Mouse (Mus musculus) kidney, postnatal 36 days (tissue): ENCODE data around the gene Amh.

Experiments used
- DNase-seq, 2 experiments: peaks; one replicate each; pipeline ENCODE4 v3.0.0; 2021 to 2022; ENCODE audit warnings: mixed read lengths in 2 of 2

Amh gene

DNA sequence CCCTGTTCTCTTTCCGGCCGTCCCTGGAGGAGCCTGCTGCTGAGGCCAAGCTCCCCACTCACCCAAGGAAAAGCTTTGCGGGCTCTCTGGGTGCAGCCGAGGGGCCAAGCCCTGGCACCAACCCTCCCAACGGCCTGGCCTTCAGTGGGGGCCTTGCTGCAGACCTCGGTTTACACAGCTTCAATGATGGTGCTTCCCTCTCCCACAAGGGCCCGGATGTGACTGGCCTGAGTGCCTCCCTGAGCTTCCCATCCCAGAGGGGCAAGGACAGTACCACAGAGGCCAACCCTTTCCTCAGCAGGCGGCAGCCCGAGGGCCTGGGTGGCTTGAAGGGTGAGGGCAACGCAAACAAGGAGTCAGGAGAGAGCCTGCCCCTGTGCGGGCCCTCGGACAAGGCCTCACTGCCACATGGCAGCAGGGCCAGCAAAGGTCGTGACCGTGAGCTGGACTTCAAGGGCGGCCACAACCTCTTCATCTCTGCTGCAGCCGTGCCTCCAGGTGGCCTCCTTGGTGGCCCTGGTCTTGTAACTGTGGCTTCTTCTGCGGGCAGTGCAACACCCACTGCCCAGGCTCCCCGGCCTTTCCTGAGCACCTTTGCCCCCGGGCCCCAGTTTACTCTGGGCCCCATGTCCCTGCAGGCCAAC lies 14.2 kb upstream of the Amh start:
- no peak for DNase-seq

DNA sequence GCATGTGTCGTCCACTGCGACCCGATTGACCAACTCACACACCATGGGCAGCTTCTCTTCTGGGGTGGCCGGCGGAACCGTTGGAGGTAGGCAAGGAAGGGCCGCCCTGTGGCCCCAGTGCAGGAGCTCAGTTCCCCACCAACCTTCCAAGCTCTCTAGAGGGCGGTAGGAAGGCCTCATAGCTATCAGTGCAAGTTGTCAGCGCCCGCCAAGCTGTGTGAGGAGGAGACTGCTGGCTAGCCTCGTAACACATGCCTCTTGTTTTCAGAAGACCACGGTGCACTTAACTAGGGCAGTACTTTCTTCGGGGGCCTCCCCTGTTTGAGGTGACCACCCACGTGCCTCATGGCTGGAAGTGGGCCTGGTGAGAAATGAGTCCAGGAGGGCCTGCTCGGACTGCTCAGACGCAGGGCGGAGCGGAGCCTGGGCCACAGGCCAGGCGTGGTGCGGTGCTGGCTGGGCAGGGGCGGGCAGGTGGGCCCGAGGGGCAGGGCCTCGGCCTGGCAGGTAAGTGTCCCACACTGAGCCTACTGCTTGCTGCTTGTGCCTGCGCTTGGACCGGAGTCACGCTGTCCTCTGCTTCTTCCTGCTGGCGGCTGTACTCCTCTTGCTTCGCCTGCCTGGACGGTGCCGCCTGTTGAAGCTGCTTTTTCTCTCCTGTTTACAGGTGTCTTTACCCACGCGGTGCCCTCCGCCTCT lies 13.4 kb upstream of the Amh start:
- DNase-seq = no peak

DNA sequence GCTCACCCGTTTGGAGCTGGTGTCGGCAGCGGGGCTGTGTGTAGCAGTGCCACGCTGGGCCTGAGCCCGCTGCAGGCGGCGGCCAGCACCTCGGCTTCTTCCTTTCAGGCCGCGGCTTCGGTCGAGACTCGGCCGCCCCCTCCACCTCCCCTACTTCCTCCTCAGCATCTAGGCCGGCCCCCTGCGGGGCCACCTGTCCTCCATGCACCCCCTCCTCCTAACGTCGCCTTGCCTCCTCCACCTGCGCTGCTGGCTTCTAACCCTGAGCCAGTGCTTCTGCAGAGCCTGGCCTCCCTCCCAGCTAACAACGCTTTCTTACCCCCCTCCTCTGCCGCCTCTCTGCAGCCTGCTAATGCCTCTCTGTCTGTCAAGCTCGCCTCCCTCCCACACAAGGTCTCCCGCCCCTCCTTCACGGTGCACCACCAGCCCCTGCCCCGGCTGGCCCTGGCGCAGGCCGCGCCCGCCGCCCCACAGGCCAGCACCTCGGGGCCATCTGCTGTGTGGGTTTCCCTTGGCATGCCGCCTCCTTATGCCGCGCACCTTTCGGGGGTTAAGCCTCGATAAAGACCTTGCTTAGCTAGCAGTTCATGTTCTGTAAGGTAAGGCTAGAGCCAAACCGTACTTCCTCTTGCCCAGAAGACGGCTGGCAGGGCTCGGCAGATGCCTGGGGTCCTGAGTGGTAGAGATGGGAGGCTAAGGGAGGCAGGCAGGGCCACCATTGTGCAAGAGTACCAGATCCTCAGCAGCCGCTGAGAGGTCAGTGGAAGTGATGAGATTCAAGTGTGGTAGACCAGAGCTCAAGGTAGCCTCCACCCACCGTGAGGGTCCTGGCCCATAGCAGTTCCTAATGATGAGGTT lies 12.6 kb upstream of the Amh start:
- DNase-seq = no peak

DNA sequence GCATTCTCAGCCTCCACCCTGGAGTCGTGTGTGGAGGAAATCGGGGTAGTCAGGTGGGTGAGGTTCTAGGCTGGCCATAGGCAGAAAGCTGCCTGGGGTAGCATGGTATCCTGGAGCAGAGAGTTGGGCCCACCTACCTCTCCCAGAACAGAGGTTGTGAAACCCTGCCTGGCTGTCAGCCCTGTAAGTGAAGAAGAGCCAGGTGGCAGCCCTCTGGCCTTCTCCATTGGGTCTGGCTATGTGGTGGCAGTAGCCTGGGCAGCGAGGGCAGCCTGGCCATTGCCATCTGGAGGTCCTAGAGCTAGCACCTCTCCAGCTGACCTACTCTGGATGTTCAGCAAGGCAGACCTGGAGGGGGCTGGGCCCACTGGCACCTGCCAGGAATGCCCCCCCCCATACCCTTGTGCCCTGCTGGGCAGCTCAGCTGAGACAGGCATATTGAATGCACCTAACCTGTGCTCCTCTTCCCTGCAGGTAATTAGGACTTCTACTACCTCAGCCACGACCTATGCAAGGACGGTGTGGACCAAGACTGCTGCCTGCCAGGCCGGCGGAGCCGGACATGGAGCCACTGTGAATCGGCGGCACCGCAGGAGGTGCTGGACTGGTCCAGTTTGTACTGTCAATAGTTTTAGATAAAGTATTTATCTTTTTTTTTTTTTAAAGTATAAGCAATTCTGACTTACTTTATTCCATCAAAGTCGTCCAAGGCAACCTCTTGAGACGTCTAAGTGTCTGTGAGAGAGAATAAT lies 11.8 kb upstream of the Amh start:
- no peak for DNase-seq

DNA sequence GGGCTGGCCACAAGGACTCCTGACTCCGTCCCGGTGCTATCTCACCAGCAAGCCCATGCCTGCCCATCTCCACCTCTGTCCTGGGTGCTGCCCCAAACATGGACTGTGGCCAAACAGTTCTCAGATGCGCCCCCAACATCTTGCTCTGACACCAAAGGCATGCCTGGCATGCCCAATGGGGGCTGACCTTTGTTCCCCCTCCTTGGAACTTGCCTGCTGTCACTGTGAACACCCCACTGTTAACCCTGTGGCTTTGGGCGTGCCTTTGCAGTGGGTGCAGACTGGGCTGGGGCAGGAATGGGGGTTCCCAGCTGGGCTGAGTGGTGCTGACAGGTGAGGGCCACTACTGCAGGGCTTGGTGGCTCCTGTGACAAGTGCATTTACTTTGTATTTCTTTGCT lies 11.2 kb upstream of the Amh start:
- DNase-seq = peak in 1 of 2 experiments; percentile 23

DNA sequence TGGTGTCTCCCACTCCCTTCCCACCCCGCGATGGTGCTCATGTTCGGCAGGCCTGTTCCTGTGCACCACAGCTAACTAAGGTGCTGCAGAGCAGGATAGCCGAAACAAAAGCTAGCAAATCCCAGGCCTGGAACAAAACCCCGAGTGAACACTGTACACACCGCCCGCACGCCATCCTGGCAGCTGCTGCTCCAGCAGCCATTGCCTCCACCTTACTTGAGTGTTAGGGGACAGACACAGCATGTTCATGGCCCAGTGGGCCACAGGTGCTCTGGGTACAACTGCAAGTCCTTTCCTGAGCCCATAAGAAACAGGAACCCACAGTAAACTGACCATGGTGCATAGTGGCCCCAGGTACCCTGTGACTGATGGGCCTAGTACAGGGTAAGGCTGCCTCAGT lies 10.3 kb upstream of the Amh start:
- no peak for DNase-seq

DNA sequence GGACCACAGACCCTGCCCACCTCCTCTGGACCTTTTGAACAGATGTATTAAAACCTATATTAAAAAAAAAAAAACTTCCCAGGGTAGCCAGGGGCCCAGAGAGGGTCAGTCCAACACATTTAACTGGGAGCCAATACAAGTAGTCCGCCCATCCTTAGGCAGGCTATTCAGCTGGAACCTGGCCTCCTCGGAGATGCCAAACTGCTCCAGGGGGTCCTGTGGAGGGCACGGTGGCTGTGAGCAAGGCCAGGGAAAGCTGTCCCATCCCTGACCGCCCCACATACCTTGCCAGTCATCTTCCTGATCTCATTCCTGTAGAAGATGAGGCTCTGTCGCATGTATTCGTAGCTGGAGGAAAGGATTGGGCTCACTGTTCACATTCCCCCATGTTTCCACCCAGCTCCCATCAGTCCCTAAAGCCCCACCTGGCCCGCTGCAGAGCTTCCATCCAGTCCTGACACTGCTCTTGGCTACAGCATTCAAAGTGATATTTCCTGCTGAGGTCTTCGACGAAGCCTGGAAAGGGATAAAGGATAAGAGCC lies 8.7 kb upstream of the Amh start:
- no peak for DNase-seq

DNA sequence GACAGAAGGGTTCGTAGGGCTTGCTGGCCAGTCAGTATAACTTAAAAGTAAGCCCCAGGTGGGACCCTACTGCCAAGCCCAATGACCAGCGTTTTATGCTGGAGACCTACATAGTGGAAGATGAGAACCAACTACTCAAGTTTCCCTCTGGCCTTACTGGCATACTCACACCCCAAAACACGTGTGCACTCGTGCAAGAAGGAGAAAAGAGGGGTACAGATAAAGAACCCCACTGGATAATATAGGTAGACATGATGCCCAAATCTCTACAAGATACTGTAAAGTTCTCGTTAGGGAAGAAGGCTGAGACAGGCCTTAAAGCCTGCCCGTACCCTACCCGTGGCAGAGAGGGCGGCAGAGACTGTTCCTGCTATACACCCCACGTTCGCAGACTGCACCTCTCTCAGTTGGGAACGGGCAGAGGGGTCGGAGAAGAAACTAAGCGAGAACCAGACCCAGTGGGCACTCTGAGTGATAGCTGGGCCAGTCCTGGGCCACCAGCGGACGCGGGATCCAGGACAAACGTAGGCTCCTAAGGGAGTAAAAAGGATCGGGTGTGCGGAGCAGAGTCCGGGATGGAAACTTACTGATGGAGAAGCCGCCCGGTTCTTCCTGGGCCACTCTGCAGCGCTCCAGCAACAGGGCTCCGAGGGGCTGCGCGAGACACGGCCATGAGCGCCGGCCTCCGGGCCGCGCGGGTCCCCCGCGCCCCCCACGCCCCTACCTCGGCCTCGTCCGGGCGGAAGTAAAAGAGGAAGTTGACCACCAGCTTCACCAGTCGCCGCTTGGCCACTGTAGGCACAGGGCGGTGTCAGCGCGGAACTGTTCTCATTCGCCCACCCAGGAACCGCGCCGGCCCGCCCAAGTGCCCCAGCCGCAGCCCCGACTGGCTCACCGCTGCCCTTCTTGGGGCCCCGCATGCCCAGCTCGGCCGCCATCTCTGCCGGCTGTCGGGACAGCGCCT lies 7.6 kb upstream of the Amh start:
- peak in 1 of 2 experiments; percentile 77 for DNase-seq

DNA sequence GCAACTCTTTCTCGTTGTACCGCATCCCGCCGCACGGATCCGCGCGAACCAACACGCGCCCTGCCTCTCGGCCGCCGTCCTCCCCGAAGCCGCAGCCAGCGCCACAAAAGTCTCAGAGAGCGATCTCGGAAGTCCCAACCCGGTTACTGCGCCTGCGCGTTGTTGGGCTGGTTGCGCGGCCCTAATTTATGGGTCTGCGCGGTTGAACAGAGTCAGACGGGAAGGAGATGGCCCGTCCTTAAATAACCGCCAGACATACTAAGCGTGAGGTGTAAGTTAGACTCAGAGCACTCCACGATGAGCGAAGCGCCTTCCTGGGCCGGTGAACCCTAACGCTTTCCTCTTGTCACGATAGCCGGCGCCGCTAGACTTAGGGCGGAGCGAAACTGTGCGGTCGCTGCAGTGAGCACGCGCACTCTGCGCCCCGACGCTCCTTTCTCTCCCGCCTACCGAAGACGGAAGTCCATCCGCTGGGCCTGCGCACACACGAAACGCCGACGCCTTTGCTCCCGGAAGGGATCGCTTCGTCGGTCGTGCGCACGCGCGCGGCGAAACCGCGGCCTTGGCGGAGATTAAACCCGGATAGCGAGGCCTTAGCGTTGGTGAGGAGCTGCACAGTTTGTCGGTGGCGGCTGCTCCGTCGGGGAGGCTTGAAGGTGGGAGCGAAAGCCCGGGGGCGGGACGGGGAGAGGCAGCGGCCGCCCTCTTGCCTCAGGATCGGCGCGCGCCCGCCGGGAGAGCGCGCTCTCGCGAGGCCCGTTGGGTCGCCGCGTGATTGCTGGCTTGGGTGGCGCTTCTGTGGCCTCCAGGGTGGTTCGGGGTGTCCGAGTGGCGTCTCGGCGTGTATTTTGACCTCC lies 6.7 kb upstream of the Amh start, which contains the start of the genes Sf3a2 and Plekhj1:
Gene Sf3a2, plus strand, starts transcription at position 49 of the 857 bp plus-strand sequence.
Gene Plekhj1, minus strand, starts transcription at position 477 of the 857 bp plus-strand sequence.
- DNase-seq = peak; percentile 97

DNA sequence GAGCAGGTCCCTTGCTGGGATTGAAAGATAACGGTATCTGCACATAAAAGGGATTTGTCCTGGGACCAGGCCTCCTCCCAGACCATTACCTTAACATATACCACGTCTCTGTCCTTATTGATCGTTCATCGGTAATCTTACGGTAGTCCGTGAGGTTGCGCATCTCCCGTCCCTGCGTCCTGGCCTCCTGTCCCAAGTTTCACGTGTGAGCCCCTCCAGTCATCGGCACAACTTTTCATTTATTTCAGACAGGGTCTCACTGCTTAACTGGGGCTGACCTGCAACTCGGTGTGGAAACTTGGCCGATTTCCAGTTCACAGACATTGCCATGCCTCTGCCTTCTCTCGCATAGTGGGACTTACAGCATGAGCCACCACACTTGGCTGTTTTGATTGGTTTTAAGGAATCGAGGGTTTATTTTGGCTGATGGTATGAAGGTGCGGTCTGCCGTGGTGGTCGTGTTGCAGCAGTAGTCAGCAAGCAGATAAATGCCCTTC lies 5.9 kb upstream of the Amh start:
- DNase-seq = no peak

DNA sequence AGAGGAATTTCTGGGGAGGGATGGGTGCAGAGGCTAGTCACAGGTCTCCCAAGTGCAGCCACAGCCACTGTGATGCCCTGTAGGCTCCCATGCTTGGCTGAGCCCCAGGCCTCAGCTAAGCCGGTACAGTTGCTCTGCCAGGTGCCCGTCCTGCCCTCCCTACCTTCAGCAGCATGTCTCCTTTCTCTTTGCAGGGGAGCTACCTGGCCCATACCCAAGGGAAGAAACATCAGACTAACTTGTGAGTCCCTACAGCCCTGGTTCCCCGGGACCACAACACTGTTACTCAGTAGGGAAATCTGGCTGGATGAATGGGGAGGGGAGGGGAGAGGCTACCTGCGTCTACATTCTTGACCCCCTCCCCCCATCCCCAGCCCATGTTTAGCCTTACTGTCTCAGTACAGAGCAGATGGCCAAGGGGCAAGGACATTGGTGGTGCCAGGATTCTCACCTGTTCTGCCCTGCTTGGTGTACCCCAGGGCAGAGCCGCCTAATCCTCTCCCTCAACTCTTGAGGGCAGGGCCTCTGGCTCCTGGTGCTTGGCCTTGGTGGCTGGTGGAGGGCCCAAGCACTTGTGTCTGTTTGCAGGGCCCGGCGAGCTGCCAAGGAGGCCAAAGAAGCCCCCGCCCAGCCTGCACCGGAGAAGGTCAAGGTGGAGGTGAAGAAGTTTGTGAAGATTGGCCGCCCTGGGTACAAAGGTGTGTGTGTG lies 2.7 kb upstream of the Amh start:
- DNase-seq = no peak

DNA sequence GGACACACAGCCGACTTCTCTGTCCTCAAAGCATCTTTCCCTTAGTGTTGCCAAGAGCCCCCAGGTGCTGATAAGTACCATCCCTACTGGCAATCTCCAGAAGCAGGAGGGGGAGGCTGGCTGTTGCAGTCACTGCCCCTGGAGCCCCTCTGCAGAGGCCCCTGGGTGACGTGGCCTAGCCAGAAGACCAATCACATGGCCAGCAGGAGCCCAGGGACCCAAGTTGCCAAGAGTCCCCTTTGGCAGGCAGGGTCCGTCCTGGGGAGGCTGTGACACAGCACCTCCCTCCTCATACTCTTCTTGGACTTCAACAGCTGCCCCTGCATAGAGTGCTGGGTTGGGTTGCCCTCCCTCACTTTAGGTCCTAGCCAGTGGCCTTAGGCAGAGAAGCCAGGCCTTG lies 2.0 kb upstream of the Amh start:
- no peak for DNase-seq

DNA sequence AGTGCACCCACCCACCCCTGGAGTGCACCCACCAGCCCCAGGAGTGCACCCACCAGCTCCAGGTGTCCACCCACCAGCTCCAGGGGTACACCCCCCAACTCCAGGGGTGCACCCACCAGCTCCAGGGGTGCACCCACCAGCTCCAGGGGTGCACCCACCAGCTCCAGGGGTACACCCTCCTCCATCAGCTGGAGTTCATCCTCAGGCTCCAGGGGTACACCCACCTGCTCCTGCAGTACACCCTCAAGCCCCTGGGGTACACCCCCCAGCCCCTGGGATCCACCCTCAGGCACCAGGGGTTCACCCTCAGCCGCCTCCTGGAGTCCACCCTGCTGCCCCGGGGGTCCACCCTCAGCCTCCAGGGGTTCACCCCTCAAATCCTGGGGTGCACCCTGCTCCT lies 703 bp upstream of the Amh start:
- DNase-seq = no peak

DNA sequence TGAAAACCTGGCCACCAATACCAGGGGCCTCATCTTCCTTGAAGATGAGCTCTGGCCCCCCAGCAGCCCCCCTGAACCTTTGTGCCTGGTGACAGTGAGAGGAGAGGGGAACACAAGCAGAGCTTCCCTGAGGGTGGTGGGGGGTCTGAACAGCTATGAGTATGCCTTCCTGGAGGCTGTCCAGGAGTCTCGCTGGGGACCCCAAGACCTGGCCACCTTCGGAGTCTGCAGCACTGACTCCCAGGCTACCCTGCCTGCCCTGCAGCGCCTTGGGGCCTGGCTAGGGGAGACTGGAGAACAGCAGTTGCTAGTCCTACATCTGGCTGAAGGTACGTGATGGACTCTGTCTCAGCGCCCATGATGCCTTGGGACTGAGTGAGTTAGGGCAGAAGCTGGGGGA lies 279 bp downstream of the Amh start:
- no peak for DNase-seq

DNA sequence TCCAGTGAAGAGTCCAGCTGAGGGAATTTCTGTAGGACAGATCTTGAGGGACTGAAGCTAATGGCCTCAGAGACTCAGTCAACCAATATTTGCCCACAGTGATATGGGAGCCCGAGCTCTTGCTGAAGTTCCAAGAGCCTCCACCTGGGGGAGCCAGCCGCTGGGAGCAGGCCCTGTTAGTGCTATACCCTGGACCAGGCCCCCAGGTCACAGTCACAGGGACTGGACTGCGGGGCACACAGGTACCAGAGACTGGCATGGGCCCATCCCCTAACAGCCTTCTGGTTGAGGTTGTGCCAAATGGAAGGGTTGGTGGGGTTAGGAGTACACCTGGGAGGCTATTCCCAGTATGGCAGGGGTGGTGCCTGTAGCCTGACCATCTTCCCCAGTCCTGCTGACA lies 882 bp downstream of the Amh start:
- DNase-seq = peak; percentile 55 to 91

DNA sequence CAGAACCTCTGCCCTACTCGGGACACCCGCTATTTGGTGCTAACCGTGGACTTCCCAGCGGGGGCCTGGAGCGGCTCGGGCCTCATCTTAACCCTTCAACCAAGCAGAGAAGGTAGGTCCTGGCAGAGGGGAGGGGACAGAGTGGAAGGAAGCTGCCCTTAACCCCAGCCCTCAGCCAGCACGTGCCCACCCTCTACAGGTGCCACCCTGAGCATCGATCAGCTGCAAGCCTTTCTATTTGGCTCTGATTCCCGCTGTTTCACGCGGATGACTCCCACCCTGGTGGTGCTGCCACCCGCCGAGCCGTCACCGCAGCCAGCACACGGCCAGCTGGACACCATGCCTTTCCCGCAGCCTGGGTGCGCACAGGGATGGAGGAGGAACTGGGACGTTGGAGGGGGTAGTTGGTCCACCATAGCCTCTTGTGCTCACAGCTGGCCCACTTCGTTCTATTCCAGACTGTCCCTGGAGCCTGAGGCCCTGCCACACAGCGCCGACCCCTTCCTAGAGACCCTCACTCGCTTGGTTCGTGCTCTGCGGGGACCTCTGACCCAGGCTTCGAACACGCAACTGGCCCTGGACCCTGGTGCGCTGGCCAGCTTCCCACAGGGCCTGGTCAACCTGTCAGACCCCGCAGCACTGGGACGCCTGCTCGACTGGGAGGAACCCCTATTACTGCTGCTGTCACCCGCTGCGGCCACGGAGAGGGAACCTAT lies 1.5 kb downstream of the Amh start:
- DNase-seq = no peak

DNA sequence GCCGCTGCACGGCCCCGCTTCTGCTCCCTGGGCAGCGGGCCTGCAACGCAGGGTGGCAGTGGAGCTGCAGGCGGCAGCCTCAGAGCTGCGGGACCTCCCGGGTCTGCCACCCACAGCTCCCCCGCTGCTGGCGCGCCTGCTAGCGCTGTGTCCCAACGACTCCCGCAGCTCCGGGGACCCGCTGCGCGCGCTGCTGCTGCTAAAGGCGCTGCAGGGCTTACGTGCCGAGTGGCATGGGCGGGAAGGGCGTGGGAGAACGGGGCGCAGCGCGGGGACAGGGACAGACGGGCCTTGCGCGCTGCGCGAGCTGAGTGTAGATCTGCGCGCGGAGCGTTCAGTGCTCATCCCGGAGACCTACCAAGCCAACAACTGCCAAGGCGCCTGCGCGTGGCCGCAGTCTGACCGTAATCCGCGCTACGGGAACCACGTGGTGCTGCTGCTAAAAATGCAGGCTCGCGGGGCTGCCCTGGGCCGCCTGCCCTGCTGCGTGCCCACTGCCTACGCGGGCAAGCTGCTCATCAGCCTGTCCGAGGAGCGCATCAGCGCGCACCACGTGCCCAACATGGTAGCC lies 2.1 kb downstream of the Amh start:
- DNase-seq = peak; percentile 74 to 82
